Comparison of ENCODE assay signal across 18 mouse cellular contexts in genomic region chr2:70407729-70408128, GRCm38 (mm10).
DNase-seq lines count a peak whose midpoint lies in the region; ATAC-seq lines count a peak whose summit lies in the region.
"Had no signal": no experiment of that assay in that cellular context is flagged by ENCODE, and none has a peak within 500 bp of the region (broad histone marks: within the 10 kb centered on the region; RNA-seq: fewer than 3 reads in every experiment).

No protein-coding gene starts in this region.

- no peak overlapping the region for H3K4me3 ChIP-seq in forebrain, embryonic 12.5 days (replicated peaks)
- no peak overlapping the region for H3K4me3 ChIP-seq in forebrain, embryonic 13.5 days
- H3K4me3 ChIP-seq in hindbrain, embryonic 13.5 days, result no peak overlapping the region
- H3K4me3 ChIP-seq in hindbrain, embryonic 11.5 days (ENCODE audit: low read depth, low read length), result no peak overlapping the region
- no peak overlapping the region for H3K4me3 ChIP-seq in neural tube, embryonic 13.5 days
- no peak overlapping the region for H3K4me3 ChIP-seq in neural tube, embryonic 14.5 days (ENCODE audit: low read depth, low read length)
- H3K4me3 ChIP-seq: embryonic facial prominence, embryonic 13.5 days; limb, embryonic 15.5 days had no signal

- 0 out of 2 replicates have a peak, but pooled peaks have one; percentile 30 for ATAC-seq in forebrain, embryonic 12.5 days (ENCODE audit: low FRiP score)
- no peak for ATAC-seq in forebrain, embryonic 13.5 days
- no peak for ATAC-seq in hindbrain, embryonic 13.5 days (ENCODE audit: low FRiP score)
- ATAC-seq in hindbrain, embryonic 11.5 days (ENCODE audit: low FRiP score), result no peak
- ATAC-seq in neural tube, embryonic 13.5 days (ENCODE audit: low read depth), result peak; percentile 38; the same call in 1 of the 2 replicates
- peak; percentile 44; the same call in 1 of the 2 replicates for ATAC-seq in neural tube, embryonic 14.5 days (ENCODE audit: low read depth)

- peaks cover 14% of the 10 kb centered on the region for H3K4me1 ChIP-seq in forebrain, embryonic 12.5 days
- peaks cover 13% of the 10 kb centered on the region for H3K4me1 ChIP-seq in forebrain, embryonic 13.5 days
- peaks cover 19% of the 10 kb centered on the region for H3K4me1 ChIP-seq in hindbrain, embryonic 13.5 days (replicated peaks)
- no peaks in the 10 kb centered on the region for H3K4me1 ChIP-seq in hindbrain, embryonic 11.5 days (replicated peaks; ENCODE audit: control insufficient read depth, insufficient read depth, low read length)
- H3K4me1 ChIP-seq in neural tube, embryonic 13.5 days (replicated peaks), result peaks cover 13% of the 10 kb centered on the region
- H3K4me1 ChIP-seq in neural tube, embryonic 14.5 days (ENCODE audit: control insufficient read depth, insufficient read depth, low read length), result peaks cover 3% of the 10 kb centered on the region
- H3K4me1 ChIP-seq: limb, embryonic 15.5 days had no signal

- WGBS in forebrain, embryonic 12.5 days, result 67% methylated on average over 5 of the region's 5 CpGs
- 63% methylated on average over 5 of the region's 5 CpGs for WGBS in forebrain, embryonic 13.5 days
- WGBS in hindbrain, embryonic 13.5 days, result 77% methylated on average over 5 of the region's 5 CpGs
- WGBS in hindbrain, embryonic 11.5 days, result 72% methylated on average over 5 of the region's 5 CpGs
- WGBS in neural tube, embryonic 13.5 days, result 76% methylated on average over 5 of the region's 5 CpGs
- WGBS in neural tube, embryonic 14.5 days, result 78% methylated on average over 5 of the region's 5 CpGs

- no peaks in the 10 kb centered on the region for H3K9me3 ChIP-seq in forebrain, embryonic 12.5 days
- no peaks in the 10 kb centered on the region for H3K9me3 ChIP-seq in forebrain, embryonic 13.5 days (replicated peaks)
- H3K9me3 ChIP-seq in hindbrain, embryonic 13.5 days, result no peaks in the 10 kb centered on the region
- H3K9me3 ChIP-seq in hindbrain, embryonic 11.5 days (ENCODE audit: control insufficient read depth, low read length), result no peaks in the 10 kb centered on the region
- no peaks in the 10 kb centered on the region for H3K9me3 ChIP-seq in neural tube, embryonic 13.5 days
- no peaks in the 10 kb centered on the region for H3K9me3 ChIP-seq in neural tube, embryonic 14.5 days (ENCODE audit: control insufficient read depth, low read length)
- H3K9me3 ChIP-seq: embryonic facial prominence, embryonic 13.5 days; limb, embryonic 15.5 days had no signal

- no peaks in the 10 kb centered on the region for H3K36me3 ChIP-seq in forebrain, embryonic 12.5 days (replicated peaks)
- H3K36me3 ChIP-seq in forebrain, embryonic 13.5 days (ENCODE audit: poor library complexity, severe bottlenecking), result no peaks in the 10 kb centered on the region
- H3K36me3 ChIP-seq in hindbrain, embryonic 13.5 days, result no peaks in the 10 kb centered on the region
- H3K36me3 ChIP-seq in hindbrain, embryonic 11.5 days (ENCODE audit: control insufficient read depth, insufficient read depth, low read length), result no peaks in the 10 kb centered on the region
- no peaks in the 10 kb centered on the region for H3K36me3 ChIP-seq in neural tube, embryonic 13.5 days
- H3K36me3 ChIP-seq in neural tube, embryonic 14.5 days (ENCODE audit: control insufficient read depth, insufficient read depth, low read length), result no peaks in the 10 kb centered on the region
- H3K36me3 ChIP-seq: embryonic facial prominence, embryonic 13.5 days; limb, embryonic 15.5 days had no signal

- no peaks in the 10 kb centered on the region for H3K27me3 ChIP-seq in forebrain, embryonic 12.5 days
- H3K27me3 ChIP-seq in forebrain, embryonic 13.5 days, result no peaks in the 10 kb centered on the region
- no peaks in the 10 kb centered on the region for H3K27me3 ChIP-seq in hindbrain, embryonic 13.5 days
- H3K27me3 ChIP-seq in hindbrain, embryonic 11.5 days (ENCODE audit: control insufficient read depth, insufficient read depth, low read length), result no peaks in the 10 kb centered on the region
- no peaks in the 10 kb centered on the region for H3K27me3 ChIP-seq in neural tube, embryonic 13.5 days
- H3K27me3 ChIP-seq in neural tube, embryonic 14.5 days (ENCODE audit: control insufficient read depth, insufficient read depth, low read length), result no peaks in the 10 kb centered on the region
- H3K27me3 ChIP-seq: embryonic facial prominence, embryonic 13.5 days; limb, embryonic 15.5 days had no signal

- H3K9ac ChIP-seq in forebrain, embryonic 12.5 days, result no peak overlapping the region
- H3K9ac ChIP-seq in forebrain, embryonic 13.5 days, result no peak overlapping the region
- H3K9ac ChIP-seq in hindbrain, embryonic 13.5 days, result no peak overlapping the region
- no peak overlapping the region for H3K9ac ChIP-seq in hindbrain, embryonic 11.5 days (ENCODE audit: low read depth, low read length)
- no peak overlapping the region for H3K9ac ChIP-seq in neural tube, embryonic 13.5 days
- no peak overlapping the region for H3K9ac ChIP-seq in neural tube, embryonic 14.5 days (replicated peaks; ENCODE audit: low read depth, low read length)
- H3K9ac ChIP-seq: embryonic facial prominence, embryonic 13.5 days; limb, embryonic 15.5 days had no signal

- no peak overlapping the region for H3K27ac ChIP-seq in forebrain, embryonic 12.5 days
- no peak overlapping the region for H3K27ac ChIP-seq in forebrain, embryonic 13.5 days
- H3K27ac ChIP-seq in hindbrain, embryonic 13.5 days, result peak overlapping the region; percentile 14; the same call in 1 of the 2 replicates
- no peak overlapping the region for H3K27ac ChIP-seq in hindbrain, embryonic 11.5 days (ENCODE audit: low read depth, low read length)
- H3K27ac ChIP-seq in neural tube, embryonic 13.5 days (replicated peaks), result no peak overlapping the region; the same call in 1 of the 2 replicates
- no peak overlapping the region for H3K27ac ChIP-seq in neural tube, embryonic 14.5 days (ENCODE audit: low read depth, low read length)
- H3K27ac ChIP-seq: embryonic facial prominence, embryonic 13.5 days; limb, embryonic 15.5 days; macrophage; stomach, postnatal 0 days had no signal

- H3K4me2 ChIP-seq in forebrain, embryonic 12.5 days, result no peak overlapping the region
- H3K4me2 ChIP-seq in forebrain, embryonic 13.5 days, result no peak overlapping the region
- no peak overlapping the region for H3K4me2 ChIP-seq in hindbrain, embryonic 13.5 days
- H3K4me2 ChIP-seq in hindbrain, embryonic 11.5 days (replicated peaks; ENCODE audit: low read depth, low read length), result no peak overlapping the region
- no peak overlapping the region for H3K4me2 ChIP-seq in neural tube, embryonic 13.5 days
- no peak overlapping the region for H3K4me2 ChIP-seq in neural tube, embryonic 14.5 days (ENCODE audit: low read depth, low read length)
- H3K4me2 ChIP-seq: embryonic facial prominence, embryonic 13.5 days; limb, embryonic 15.5 days had no signal

- no peak for DNase-seq in hindbrain, embryonic 11.5 days (ENCODE audit: low spot score)
- no peak for DNase-seq in neural tube, embryonic 10.5 days (ENCODE audit: extremely low spot score, low spot score)
- DNase-seq in urinary bladder, postnatal 14 days (ENCODE audit: low spot score), result no peak
- DNase-seq: cerebellum, adult 2 months; kidney, adult 2 months; kidney, postnatal 25 days; layer of hippocampus, adult 9-11 months; lung, adult 18-20 months; thymus, postnatal 25 days had no signal

Comparison
In these comparisons a context has a peak if more than half of its experiments do, and no peak if none do; other contexts are left out.
1. ATAC-seq: peak in forebrain, embryonic 12.5 days (single experiment), neural tube, embryonic 13.5 days (single experiment) and neural tube, embryonic 14.5 days (single experiment); none in forebrain, embryonic 13.5 days (single experiment), hindbrain, embryonic 13.5 days (single experiment) and hindbrain, embryonic 11.5 days (single experiment).